Mouse (Mus musculus) forelimb bud, embryonic 11.5 days (tissue): ENCODE measurements around the gene Slc39a5.

Source experiments
- DNase-seq: peaks from one replicate; pipeline ENCODE4 v3.0.0-alpha.2; 2012; ENCODE audit warnings: low read depth, low spot score

The Slc39a5 gene

DNA sequence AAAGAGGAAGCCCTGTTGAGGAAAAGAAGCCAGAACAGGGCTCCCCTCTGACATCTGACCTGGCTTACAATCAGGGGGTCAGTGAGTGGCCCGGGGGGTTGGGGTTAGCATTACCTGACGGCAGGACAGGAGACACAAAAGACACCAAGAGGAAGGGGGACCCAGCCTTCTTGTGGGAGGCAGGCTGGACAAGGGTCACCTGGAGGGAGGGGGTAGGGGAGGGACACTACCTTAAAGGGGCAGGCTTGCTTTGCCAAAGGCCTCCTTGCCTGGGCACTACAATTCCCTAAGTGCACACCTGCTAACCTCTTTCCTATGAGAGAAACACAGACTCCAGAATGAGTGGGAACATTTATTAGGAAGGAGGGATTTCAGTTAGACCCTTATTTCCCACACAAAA is at the start of gene Slc39a5:
Slc39a5 (minus strand) TSS at position 174 of the 400 bp plus-strand sequence.
- no peak for DNase-seq

DNA sequence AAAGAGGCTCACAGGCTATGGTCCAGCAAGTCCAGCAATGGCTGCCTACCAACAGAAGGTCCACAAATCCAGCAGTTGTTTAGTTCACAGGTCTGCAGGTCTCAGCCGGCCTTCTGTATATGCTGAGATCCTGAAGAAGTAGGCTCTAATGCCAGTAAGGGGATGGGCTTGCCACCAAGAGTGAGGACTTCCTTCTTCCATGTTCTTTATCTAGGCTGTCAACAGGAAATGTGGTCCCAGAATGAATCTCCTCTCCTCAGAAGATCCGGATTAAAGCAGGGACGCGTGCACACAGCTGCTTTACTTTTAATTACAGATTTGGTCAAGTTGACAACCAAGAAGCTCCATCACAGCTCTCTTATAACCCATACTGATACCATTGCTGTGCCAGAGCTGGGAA is 44.4 kb upstream of the Slc39a5 start:
- DNase-seq = no peak

DNA sequence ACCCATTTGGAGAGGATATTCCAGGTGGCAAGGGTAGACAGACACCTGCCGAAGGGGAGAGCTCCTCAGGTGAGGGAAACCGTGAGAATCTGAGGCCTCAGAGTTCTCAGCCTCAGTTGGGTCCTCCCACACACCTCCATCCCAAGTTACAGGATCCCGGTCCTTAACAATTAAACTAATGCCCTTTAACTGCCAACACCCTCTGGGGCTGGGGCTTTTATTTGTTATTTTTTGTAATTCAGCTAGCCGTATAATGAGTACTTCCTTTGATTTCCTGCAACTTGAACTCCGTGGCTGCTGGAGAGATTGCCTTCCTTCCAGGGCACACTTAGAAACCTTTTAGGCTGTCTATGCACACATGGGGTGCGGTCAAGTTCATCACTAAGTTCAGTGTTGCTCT is 43.3 kb upstream of the Slc39a5 start:
- no peak for DNase-seq

GRCm38 (mm10) chr10:128442718-128443117 is 41.7 kb upstream of the Slc39a5 start:
- no peak for DNase-seq

- no peak for DNase-seq
These were observed 40.5 kb upstream of the Slc39a5 start for GRCm38 (mm10) chr10:128441324-128442119.

- DNase-seq = no peak
These were observed 39.4 kb upstream of the Slc39a5 start for GRCm38 (mm10) chr10:128440407-128440806.

- DNase-seq = no peak
These were observed 37.7 kb upstream of the Slc39a5 start for GRCm38 (mm10) chr10:128438675-128439279.

GRCm38 (mm10) chr10:128436376-128436775 is 35.3 kb upstream of the Slc39a5 start:
- no peak for DNase-seq

GRCm38 (mm10) chr10:128435873-128436272 is 34.8 kb upstream of the Slc39a5 start:
- no peak for DNase-seq

DNA sequence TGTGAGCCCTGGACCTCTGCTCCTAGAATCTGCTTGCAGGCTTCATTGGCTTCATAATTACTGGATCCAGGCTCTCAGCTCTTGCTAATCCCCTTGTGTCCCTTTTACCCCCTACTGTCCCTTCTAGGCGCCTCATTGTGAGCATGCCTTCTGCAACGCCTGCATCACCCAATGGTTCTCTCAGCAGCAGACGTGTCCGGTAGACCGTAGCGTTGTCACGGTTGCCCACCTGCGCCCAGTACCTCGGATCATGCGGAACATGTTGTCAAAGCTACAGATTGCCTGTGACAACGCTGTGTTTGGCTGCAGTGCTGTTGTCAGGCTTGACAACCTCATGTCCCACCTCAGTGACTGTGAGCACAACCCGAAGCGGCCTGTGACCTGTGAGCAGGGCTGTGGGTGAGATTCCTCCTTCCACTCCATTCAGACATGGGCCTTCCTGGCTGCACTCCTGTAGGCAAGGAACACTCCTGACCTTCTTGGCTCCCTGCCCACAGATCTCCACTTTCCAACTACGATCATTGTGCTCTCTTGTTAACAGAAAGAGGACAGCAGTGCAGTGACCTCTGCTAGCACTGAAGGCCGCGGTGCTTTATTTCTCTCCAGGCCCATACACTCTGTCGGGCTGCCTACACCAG is 34.3 kb upstream of the Slc39a5 start:
- no peak for DNase-seq

DNA sequence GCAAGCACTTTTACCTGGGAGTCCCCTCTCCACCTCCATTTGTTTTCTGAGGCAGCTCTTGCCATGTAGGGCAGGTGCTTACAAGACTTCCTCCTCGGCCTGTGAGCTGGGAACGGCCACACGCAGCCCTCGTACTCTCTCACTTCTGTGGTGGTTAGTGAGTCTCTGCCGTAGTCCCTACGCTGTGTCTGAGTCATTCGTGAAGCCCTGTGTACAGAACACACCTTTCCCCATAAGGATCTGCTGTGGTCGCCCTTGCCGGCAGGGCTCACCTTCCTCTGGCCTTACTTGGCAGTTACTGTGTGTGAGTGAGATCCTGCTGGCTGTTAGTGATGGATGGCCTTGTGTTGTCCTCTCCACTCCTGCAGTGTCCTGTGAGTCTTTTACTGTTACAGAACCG is 33.7 kb upstream of the Slc39a5 start:
- no peak for DNase-seq

- DNase-seq = no peak
These were observed 32.4 kb upstream of the Slc39a5 start for GRCm38 (mm10) chr10:128433417-128433816.

DNA sequence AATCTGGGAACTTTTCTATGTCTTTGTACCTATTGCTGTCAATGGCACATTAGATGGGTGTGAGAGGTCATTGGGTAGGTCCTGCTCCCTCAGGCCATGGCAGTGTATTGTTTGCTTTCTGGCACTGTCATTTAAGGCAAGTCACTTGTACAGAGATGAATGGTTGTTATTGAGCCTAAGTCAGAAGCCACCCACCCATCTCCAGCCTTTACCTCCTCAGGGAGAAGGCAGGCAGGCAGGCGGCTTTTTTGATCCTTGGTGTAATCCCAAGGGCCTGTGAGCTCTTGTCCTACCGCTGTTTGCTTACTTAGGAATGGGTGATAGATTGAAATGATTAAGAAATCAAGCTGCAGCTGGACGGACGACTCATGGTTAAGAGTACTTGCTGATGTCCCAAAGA is 28.4 kb upstream of the Slc39a5 start:
- no peak for DNase-seq

- no peak for DNase-seq
These were observed 28.0 kb upstream of the Slc39a5 start for GRCm38 (mm10) chr10:128429052-128429451.

- no peak for DNase-seq
These were observed 24.2 kb upstream of the Slc39a5 start for GRCm38 (mm10) chr10:128425260-128425659.

GRCm38 (mm10) chr10:128424604-128425003 is 23.6 kb upstream of the Slc39a5 start:
- DNase-seq = no peak

- no peak for DNase-seq
These were observed 21.4 kb upstream of the Slc39a5 start for GRCm38 (mm10) chr10:128422426-128422825.

GRCm38 (mm10) chr10:128414848-128415247 is 13.8 kb upstream of the Slc39a5 start:
- no peak for DNase-seq

DNA sequence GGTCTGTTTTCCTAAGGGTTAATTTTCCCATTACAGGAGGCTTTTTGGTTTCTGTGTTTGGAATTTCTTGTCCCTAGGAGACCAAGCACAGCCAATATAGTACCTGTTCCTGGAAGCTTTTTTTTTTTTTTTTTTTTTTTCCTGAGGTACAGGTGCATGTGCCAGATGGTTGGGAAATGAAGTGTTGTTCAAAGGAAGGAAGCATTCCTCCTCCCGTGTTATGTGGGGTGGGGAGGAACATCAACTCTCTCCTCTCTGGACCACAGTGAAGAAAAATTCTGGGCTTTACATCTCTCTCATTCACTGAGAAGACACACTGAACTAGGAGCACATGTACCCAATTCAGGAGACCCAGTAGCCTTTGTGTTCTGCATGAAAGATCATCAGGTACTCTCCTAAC is 12.0 kb upstream of the Slc39a5 start:
- DNase-seq = no peak

DNA sequence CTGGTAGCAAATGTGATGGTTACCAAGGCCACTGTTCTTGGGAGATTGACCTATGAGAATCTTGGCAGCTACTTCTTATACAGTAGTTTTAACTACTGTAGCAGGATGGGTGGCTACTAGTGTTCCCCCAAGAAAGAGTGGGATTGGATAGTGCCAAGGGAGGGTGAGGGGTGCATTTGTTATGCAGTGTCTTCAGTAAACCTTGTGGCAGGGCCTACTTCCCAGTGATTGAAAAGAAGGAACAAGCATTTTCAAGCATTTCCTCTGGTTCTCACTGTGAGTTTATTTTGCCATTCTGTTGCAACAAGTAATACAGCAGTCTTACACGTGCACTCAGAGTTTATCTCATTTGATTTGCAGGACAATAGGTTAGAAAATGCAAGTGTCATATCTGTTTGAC is 11.5 kb upstream of the Slc39a5 start:
- no peak for DNase-seq

- DNase-seq = no peak
These were observed 11.0 kb upstream of the Slc39a5 start for GRCm38 (mm10) chr10:128412055-128412381.

- peak; percentile 97 for DNase-seq
These were observed 10.4 kb upstream of the Slc39a5 start, which contains the start of the genes Nabp2 and Rnf41 for GRCm38 (mm10) chr10:128411211-128412054. Gene Nabp2, minus strand, starts transcription at chr10:128411492. Gene Rnf41, plus strand, starts transcription at chr10:128411657.
